Mouse (Mus musculus): ENCODE measurements at regions not wholly inside any gene's neighbourhood (a gene's known extent, or its start where the extent isn't known, plus 50 kb on each side); places are given as distances from the start of the nearest gene placed in this dataset.

GRCm38 (mm10) chr9:87409736-87410135, 154.4 kb upstream of the Cep162 start:
- H3K4me1 ChIP-seq (ENCODE audit: control insufficient read depth, insufficient read depth, low read length), result no peaks in the 10 kb centered on the region
- H3K4me3 ChIP-seq (replicated peaks; ENCODE audit: insufficient read depth, low read depth, low read length), result no peak overlapping the region
- WGBS, result 93% methylated on average over 3 of the region's 3 CpGs
- H3K27ac ChIP-seq (ENCODE audit: insufficient read depth, low read length), result no peak overlapping the region
- TF ChIP-seq POLR2A (IDR thresholded peaks at IDR 0.05; ENCODE audit: borderline replicate concordance, insufficient read depth, low read length), result no peak
- TF ChIP-seq CTCF (IDR thresholded peaks at IDR 0.05; ENCODE audit: borderline replicate concordance, insufficient read depth, low read depth, low read length), result no peak
- no peak for DNase-seq
- H3K27me3 ChIP-seq (ENCODE audit: control insufficient read depth, insufficient read depth, low read length), result no peaks in the 10 kb centered on the region

GRCm38 (mm10) chr9:87408805-87409204, 153.5 kb upstream of the Cep162 start:
- TF ChIP-seq CTCF (IDR thresholded peaks at IDR 0.05; ENCODE audit: borderline replicate concordance, insufficient read depth, low read depth, low read length), result no peak
- TF ChIP-seq POLR2A (IDR thresholded peaks at IDR 0.05; ENCODE audit: borderline replicate concordance, insufficient read depth, low read length), result no peak
- Histone ChIP-seq H3K27me3 (ENCODE audit: control insufficient read depth, insufficient read depth, low read length) (no peaks in the 10 kb centered on the region), H3K4me3 (replicated peaks; ENCODE audit: insufficient read depth, low read depth, low read length) (no peak overlapping the region), H3K4me1 (ENCODE audit: control insufficient read depth, insufficient read depth, low read length) (no peaks in the 10 kb centered on the region), H3K27ac (ENCODE audit: insufficient read depth, low read length) (no peak overlapping the region)
- 92% methylated on average over 8 of the region's 8 CpGs for WGBS
- no peak for DNase-seq

- H3K4me3 ChIP-seq (replicated peaks; ENCODE audit: insufficient read depth, low read depth, low read length), result no peak overlapping the region
- no peaks in the 10 kb centered on the region for H3K27me3 ChIP-seq (ENCODE audit: control insufficient read depth, insufficient read depth, low read length)
- no peak overlapping the region for H3K27ac ChIP-seq (ENCODE audit: insufficient read depth, low read length)
- H3K4me1 ChIP-seq (ENCODE audit: control insufficient read depth, insufficient read depth, low read length), result no peaks in the 10 kb centered on the region
- DNase-seq, result no peak
- TF ChIP-seq POLR2A (IDR thresholded peaks at IDR 0.05; ENCODE audit: borderline replicate concordance, insufficient read depth, low read length) (no peak), CTCF (IDR thresholded peaks at IDR 0.05; ENCODE audit: borderline replicate concordance, insufficient read depth, low read depth, low read length) (no peak)
- 84% methylated on average over 12 of the region's 12 CpGs for WGBS
These were observed 151.1 kb upstream of the Cep162 start for GRCm38 (mm10) chr9:87406476-87406875.

- no peak for DNase-seq
- Histone ChIP-seq H3K4me3 (replicated peaks; ENCODE audit: insufficient read depth, low read depth, low read length) (no peak overlapping the region), H3K4me1 (ENCODE audit: control insufficient read depth, insufficient read depth, low read length) (no peaks in the 10 kb centered on the region), H3K27me3 (ENCODE audit: control insufficient read depth, insufficient read depth, low read length) (no peaks in the 10 kb centered on the region), H3K27ac (ENCODE audit: insufficient read depth, low read length) (no peak overlapping the region)
- 94% methylated on average over 7 of the region's 7 CpGs for WGBS
- TF ChIP-seq POLR2A (IDR thresholded peaks at IDR 0.05; ENCODE audit: borderline replicate concordance, insufficient read depth, low read length) (no peak), CTCF (IDR thresholded peaks at IDR 0.05; ENCODE audit: borderline replicate concordance, insufficient read depth, low read depth, low read length) (no peak)
These were observed 149.9 kb upstream of the Cep162 start for GRCm38 (mm10) chr9:87405115-87405720.

GRCm38 (mm10) chr9:87402010-87402409, 146.7 kb upstream of the Cep162 start:
- TF ChIP-seq CTCF (IDR thresholded peaks at IDR 0.05; ENCODE audit: borderline replicate concordance, insufficient read depth, low read depth, low read length) (no peak), POLR2A (IDR thresholded peaks at IDR 0.05; ENCODE audit: borderline replicate concordance, insufficient read depth, low read length) (no peak)
- WGBS, result 94% methylated on average over 3 of the region's 3 CpGs

GRCm38 (mm10) chr9:87387516-87387915, 132.2 kb upstream of the Cep162 start:
- Histone ChIP-seq H3K4me3 (replicated peaks; ENCODE audit: insufficient read depth, low read depth, low read length) (no peak overlapping the region), H3K4me1 (ENCODE audit: control insufficient read depth, insufficient read depth, low read length) (no peaks in the 10 kb centered on the region), H3K27me3 (ENCODE audit: control insufficient read depth, insufficient read depth, low read length) (no peaks in the 10 kb centered on the region), H3K27ac (ENCODE audit: insufficient read depth, low read length) (no peak overlapping the region)
- no peak for DNase-seq
- 68% methylated on average over 5 of the region's 5 CpGs for WGBS
- TF ChIP-seq CTCF (IDR thresholded peaks at IDR 0.05; ENCODE audit: borderline replicate concordance, insufficient read depth, low read depth, low read length) (no peak), POLR2A (IDR thresholded peaks at IDR 0.05; ENCODE audit: borderline replicate concordance, insufficient read depth, low read length) (no peak)

More at GRCm38 (mm10) chr9:87402010-87402409, 146.7 kb upstream of the Cep162 start:
- no peak for DNase-seq
- Histone ChIP-seq H3K4me3 (replicated peaks; ENCODE audit: insufficient read depth, low read depth, low read length) (no peak overlapping the region), H3K4me1 (ENCODE audit: control insufficient read depth, insufficient read depth, low read length) (no peaks in the 10 kb centered on the region), H3K27ac (ENCODE audit: insufficient read depth, low read length) (no peak overlapping the region), H3K27me3 (ENCODE audit: control insufficient read depth, insufficient read depth, low read length) (no peaks in the 10 kb centered on the region)

GRCm38 (mm10) chr9:87383513-87383912, 128.2 kb upstream of the Cep162 start:
- Histone ChIP-seq H3K4me1 (ENCODE audit: control insufficient read depth, insufficient read depth, low read length) (no peaks in the 10 kb centered on the region), H3K27ac (ENCODE audit: insufficient read depth, low read length) (no peak overlapping the region), H3K27me3 (ENCODE audit: control insufficient read depth, insufficient read depth, low read length) (no peaks in the 10 kb centered on the region), H3K4me3 (replicated peaks; ENCODE audit: insufficient read depth, low read depth, low read length) (no peak overlapping the region)
- TF ChIP-seq POLR2A (IDR thresholded peaks at IDR 0.05; ENCODE audit: borderline replicate concordance, insufficient read depth, low read length), result no peak
- TF ChIP-seq CTCF (IDR thresholded peaks at IDR 0.05; ENCODE audit: borderline replicate concordance, insufficient read depth, low read depth, low read length), result no peak
- WGBS, result 85% methylated on average over 3 of the region's 3 CpGs
- no peak for DNase-seq

- Histone ChIP-seq H3K27ac (ENCODE audit: insufficient read depth, low read length) (no peak overlapping the region), H3K27me3 (ENCODE audit: control insufficient read depth, insufficient read depth, low read length) (no peaks in the 10 kb centered on the region), H3K4me1 (ENCODE audit: control insufficient read depth, insufficient read depth, low read length) (no peaks in the 10 kb centered on the region), H3K4me3 (replicated peaks; ENCODE audit: insufficient read depth, low read depth, low read length) (no peak overlapping the region)
- WGBS, result 90% methylated on average over 7 of the region's 7 CpGs
- TF ChIP-seq POLR2A (IDR thresholded peaks at IDR 0.05; ENCODE audit: borderline replicate concordance, insufficient read depth, low read length) (no peak), CTCF (IDR thresholded peaks at IDR 0.05; ENCODE audit: borderline replicate concordance, insufficient read depth, low read depth, low read length) (no peak)
- DNase-seq, result no peak
These were observed 122.6 kb upstream of the Cep162 start for GRCm38 (mm10) chr9:87377921-87378320.

All from cerebellum, adult 2 months (tissue).